Mouse (Mus musculus) embryo, embryonic 11.5 days (tissue): ENCODE results near the gene B3galt1.
A peak's percentile ranks its signal among the peaks of the same experiment; 100 is the strongest.

Experiments
- DNase-seq: peaks from one replicate; pipeline ENCODE4 v3.0.0-alpha.2; 2012; ENCODE audit warnings: low read depth, low spot score

B3galt1 gene

DNA sequence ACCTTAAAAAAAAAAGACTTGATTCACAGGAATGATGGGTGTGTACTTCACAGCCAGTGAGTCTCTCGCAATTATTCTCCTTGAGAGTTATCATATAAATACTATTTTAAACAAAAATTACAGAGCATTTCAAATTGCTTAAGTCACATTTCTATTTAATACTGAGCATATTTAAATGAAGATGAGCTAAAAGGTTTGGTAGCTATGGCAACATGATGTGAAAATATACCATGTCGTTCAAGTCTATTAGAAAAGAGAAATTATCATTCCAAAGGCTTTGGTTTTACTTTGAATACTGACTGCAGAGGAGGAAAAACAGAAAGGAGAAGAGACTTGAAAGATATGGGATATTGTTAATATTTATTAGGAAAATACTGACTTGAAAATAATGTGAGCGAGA is 366.3 kb downstream of the B3galt1 start:
- DNase-seq, result no peak

DNA sequence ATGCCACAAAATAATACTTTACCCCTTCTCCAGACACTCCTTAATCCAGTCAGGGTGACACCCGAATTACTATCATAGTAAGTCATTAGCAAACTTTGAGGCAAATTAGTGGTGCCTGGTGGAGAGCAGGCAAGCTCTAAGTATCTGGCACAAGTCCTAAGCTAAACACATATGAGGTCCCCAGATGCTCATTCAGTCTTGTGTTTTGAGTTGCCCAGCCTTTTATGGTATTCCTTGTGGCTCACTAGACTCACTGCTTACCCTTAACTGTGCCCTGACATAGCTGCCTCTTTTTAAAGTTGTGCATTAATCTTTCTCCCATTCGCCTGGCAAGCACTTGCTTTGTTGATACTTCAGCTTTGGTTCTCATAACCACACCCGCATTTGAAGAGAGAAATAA is 382.7 kb downstream of the B3galt1 start:
- no peak for DNase-seq

DNA sequence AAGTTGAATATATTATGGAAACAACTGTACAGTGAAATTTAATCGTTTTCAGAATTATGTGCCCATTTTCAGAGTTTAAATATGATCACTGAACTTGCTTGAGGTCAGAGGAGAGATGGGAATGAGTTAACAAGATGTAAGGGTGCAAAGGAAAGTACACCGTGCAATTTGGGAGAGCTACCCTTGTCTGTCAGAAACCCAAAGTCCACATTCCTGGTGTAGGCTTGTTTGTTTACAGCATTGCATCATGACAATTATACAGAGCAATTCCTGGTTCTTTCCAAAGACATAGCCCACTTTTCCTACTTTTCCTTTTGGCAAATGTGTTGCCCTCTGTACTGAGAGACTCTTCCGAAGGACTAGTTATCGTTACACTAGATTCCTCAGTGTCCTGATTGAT is 390.5 kb downstream of the B3galt1 start:
- no peak for DNase-seq

DNA sequence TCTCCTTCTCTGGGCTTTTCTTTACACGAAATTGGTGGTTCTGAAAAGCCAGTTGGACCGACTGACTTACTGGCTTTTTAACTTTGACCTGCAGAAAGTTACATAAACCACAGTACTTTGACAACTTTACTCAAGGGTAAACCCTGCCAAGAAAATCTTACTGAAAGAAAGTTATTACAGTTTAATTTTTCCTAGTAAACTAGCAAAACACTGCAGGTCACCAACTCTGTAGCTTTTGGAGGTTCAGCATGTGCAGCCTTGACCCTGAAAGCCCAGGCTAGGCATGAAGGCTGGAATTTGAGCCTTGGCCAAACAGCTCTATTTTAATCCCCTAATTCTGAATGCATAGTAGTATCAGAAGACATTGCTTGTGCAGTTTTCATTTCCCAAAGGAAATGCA is 391.9 kb downstream of the B3galt1 start:
- no peak for DNase-seq

DNA sequence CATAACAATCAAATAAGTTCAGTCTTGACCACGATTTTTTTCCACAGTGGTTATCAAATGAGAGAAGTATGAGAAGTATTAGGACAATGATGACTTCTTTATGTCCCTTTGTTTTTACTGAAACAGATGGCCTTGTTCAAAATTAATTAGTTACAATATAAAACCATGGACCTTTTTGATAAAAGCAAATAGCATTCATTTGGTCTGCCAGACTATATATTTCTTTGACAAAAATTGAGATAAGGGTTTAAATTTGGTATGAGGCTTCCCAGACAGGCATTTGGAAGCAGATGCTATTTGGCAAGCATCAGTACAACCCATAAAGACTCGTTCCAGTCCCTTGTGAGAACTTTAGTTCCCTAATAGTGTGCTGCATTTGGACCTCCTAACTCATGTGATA is 395.0 kb downstream of the B3galt1 start:
- no peak for DNase-seq

DNA sequence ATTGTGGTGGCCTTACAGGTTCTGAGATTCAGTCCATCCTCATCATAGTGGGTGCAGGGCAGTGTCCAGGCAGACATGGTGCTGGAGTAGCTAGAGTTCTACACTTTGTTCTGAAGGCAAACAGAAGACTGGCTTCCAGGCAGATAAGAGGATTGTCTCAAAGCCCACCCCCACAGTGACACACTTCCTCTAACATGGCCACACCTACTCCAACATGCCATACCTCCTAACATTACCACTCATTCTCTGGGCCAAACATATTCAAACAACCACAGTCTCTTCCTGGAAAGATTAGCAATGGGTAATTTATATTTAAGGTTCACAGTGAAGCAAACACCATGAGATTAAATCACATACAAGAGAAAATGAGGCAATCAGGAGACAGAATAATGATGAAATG is 403.1 kb downstream of the B3galt1 start:
- DNase-seq, result no peak

DNA sequence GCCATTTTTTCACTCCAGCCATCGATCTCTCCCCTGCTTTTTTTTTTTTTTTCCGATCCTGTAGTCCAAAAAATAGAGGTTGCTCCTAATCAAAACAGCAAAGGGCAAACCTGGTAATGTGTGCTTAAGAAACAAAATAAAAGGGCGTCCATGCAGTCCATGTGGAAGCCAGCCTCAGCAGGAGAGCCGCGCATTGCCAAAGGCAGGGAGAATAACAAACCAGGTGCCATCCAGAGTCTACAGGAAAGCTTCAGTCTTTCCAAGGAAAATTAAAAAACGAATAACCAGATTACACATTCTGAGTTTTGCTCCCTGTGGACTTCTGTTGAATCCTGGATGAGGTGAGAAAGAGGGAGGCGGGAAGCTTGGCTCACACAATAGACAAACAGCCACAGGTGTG is 405.4 kb downstream of the B3galt1 start:
- DNase-seq, result no peak

DNA sequence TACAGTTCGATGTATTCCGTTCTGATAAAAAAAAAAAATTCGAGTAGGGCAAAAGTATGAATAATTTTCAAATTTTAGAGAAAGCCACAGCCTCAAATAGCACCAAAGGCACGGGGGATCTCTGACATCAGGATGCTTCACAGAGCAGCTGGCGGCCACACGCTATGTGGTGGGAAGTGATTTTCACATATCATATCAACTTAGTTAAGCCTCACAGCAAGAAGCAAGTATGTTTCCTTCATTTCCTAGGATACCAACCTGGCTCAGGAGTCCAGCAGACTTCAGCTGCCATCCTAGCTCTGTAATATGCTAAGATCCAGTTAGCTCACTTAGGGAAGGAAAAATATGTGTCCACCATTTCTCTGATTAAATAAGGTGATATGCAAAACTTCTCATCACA is 405.9 kb downstream of the B3galt1 start:
- DNase-seq, result no peak

DNA sequence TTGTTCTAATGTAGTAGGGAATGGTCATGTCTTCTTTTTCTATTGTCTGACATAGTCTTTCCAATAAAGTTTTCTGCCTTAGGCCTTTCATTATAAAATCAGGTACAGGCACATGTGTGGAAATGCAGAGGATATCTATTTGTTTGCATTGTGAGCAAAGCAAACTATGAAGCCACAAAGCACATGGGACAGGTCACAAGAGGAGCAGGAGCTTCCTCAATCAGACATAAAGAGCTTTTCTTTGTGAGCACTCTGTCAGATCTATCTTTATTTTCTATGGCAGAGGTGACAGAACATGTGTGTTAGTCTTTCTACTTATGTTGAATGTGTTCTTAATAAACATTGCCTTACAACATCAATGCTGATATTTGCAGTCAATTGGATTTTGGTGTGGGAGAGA is 410.1 kb downstream of the B3galt1 start:
- DNase-seq, result no peak

DNA sequence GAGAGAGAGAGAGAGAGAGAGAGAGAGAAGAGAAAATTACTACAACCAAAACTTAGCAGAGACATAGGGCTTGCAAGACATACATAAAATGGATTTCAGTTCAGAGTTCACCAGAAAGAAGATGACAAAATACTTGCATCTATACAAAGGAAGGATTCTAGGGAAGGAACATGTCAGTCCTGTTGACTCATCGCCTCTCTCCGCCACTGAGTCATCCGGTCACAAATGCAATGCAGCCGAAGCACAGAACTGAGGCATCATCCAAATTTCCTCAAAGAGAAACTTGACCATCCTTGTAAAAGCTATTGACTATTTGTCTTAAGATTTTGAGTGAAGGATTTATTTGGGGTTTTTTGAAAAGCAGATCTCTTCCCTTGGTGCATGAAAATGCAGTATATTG is 410.8 kb downstream of the B3galt1 start:
- no peak for DNase-seq

DNA sequence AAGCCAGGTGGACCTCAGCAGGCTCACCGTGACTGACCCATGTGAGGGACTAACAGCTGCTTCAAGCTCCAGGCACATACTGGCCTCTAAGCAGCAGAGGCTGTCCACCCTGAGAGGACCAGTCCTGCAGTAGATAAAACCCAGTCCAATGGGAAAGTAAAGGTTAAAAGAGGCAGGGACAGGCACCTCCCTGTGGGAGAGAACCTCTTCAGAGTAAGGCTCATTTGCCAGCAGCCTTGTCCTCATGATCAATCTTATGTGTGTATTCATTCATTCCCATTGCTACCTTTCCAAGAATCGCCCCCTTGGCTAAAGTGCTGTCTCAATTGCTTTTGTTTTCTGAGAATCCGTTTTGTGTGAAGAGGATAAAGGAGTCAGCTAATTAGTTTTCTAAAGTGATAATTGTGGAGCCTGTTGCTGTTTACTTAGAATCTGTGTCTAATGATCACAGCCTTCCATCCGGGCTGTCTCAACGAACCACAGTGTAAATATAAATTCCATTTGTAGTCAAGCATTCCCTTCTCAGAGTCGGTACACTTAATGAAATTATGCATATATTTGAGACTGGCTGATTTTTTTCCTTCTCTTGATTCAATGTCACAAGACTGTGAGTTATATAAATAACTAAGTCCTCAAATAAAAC is 412.1 kb downstream of the B3galt1 start:
- DNase-seq, result no peak

DNA sequence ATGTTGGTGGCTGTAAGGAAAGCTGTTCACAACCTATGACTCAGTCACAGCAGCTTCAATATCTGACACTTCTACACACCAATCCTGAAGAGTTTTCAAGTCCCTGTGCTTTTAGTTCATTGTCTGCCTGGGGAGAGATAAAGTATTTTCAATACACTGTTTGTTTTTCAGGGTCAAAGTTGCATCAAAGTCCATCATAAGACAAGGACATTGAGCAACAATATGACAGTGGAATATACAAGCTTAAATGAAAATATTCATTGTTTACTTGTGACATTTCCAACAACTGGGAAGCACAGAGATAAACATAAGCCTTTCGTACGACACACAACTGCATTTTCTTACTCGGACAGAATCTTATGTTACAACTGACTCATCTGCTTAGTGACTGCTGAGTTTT is 417.9 kb downstream of the B3galt1 start:
- no peak for DNase-seq

DNA sequence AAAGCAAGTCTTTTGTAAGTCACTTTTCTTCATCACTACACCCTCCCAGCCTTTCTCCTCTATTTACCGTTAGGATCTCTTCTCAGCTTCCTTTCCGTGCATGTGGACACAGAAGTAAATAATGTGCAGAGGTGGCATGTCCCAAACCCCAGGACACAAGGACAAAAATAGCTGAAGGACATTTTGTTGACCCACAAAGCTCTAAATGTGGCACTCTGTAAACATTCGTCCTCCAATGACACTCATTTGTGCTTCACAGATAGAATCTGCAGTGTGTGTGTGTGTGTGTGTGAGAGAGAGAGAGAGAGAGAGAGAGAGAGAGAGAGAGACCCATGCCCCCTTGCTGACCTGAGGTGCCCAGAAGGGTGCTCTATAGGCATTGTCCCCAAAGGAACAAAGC is 419.5 kb downstream of the B3galt1 start:
- DNase-seq, result no peak

DNA sequence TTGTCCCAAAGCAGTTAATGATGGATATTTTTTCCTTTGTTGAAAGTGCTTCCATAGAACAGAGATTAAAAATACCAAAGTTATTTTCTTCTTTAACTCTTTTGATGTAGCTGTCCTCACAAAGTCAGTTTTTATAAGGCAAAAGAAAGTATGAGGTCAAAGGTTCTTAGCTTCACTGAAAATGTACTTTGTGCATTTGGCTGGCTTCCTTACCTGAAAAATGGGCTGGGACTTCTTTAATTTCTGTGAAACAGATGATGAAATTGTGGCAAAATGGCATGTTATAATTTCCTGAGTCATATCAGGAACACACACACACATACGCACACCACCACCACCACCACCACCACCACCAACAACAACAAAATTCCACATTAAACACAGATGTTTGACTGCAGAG is 427.8 kb downstream of the B3galt1 start:
- no peak for DNase-seq

DNA sequence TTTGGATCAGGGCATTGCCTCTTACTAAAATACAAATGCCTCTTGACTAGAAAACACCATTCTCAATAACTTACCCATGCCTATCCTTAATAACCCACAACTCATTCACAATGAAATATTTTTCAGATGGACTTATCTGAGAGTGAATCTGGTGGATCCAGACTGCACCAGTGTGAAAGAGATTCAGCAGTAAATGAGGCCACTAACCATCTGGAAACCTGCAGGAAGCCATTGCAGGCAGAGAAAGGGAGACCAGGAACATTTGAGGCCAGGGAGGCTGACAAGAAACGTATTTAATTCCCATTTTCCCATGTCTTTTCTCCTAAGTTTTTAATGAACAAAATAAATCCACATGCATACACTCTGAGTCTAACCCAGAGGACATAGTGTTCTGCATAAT is 437.4 kb downstream of the B3galt1 start:
- no peak for DNase-seq

DNA sequence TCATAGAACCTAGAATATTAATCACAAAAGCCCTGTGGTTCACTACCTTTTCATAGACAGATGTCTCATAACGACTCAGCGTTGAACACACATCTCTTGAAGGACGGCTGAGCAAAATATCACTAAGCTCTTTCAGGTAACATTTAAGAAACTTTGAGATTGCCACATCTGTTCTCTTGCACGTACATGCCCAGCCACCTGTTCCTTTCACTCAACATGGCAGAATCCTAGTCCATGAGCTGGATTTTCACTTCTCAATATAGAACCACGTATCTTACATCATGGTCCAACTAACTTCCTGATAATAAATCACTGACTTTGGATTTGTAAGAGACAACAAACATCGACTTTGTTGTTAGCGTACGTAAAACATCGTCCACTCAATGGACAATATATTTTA is 439.5 kb downstream of the B3galt1 start:
- DNase-seq, result no peak

DNA sequence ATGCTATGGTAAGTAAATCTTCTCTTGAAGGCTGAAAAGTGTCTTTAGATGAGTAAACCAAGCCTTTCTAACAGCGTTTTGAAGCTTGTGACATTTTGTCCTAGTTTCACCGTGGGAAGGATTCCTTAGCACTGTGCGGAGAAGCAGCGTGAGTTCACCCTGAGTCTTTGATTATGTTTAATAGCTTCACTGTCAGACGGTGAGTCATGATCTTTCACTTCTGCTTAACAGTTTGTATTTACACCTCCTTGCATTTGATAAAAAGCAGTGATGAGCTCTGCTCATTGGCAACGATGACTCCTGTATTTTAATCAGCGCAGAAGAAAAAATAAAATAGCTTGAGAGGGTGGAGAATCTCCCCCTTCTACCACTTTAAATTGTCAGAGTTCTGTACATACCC is 440.0 kb downstream of the B3galt1 start:
- DNase-seq, result no peak

DNA sequence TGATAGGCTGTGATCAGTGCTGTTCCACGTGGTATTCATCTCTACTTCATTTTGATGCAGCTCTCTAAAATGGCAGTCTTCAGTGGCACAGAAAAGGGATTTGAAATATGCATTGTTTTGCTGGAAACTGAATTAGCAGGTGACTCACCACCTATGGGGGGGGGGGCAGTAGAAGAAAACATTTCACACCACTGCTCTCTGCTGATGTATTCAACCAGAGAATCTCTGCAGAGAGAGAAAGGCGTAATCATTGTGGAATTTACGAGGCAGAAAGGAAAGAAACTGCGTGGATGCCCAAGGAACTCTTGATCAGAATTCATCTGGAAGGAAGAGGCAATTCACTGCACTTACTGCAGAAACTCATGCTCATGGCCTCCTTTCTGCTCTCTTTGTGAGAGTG is 445.7 kb downstream of the B3galt1 start:
- DNase-seq, result no peak

DNA sequence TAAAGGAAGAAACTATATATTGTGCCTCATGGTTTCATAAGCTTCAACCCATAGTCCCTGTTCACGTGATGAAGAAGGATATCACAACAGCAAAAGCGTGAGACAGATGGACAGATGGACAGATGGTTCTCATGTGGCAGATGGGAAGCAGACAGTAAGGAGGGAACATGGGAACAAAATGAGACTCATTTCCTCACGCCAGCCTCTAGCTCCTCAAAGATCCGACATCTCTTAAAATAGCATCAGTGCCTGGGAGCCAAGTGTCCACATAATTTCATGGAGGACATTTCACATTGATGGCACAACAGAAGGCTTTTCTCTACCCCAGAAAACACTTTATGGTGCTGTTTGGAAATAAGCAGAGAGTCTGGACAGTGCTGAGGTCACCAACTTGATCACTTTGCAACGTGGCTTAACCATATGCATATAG is 454.6 kb downstream of the B3galt1 start:
- no peak for DNase-seq

DNA sequence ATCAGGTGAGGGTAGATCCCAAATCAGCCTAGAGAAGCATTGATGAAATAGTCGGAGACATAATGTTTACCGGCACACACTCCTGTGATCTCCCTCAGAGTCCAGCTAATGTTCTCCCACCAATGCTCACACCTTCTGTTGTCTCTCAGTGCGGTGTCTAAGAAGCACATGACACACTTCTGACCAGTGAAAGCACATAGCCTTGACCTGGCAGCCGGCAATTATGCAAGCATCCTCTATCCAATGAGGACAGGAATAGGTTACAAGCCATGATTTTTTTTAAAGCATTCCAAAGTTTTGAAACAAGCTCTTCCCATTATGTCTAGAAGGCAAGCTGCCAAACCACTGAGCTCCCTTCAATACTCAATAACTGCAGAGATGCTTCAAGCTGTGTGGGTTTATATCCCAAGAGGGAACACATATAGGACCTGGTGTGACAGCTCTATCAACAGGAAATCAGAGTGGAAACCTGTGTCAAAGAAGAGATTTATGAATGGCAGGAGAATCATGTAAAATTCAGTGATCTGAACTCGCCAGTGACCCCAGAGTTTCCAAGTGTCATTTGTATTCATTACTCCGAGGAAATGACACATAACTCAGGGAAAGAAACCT is 456.0 kb downstream of the B3galt1 start:
- DNase-seq, result peak; percentile 13

DNA sequence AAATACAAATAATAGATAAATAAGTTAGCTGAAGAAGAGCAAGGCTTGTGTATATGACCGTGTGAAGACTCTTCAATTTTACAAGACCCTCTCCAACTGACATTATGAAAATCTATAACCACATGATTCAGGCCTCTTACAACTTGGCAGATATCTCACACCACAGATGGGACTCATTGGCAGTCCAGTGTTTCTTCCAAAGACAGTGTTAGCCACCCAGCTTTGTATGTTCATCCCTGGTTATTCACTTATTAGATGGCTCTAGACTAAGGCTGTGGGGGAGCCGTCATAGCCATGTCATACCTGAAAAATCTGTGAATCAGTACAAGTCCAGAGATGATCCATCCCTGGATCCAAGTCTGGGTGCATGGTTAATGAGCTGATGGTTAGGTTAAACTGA is 463.1 kb downstream of the B3galt1 start:
- DNase-seq, result no peak

DNA sequence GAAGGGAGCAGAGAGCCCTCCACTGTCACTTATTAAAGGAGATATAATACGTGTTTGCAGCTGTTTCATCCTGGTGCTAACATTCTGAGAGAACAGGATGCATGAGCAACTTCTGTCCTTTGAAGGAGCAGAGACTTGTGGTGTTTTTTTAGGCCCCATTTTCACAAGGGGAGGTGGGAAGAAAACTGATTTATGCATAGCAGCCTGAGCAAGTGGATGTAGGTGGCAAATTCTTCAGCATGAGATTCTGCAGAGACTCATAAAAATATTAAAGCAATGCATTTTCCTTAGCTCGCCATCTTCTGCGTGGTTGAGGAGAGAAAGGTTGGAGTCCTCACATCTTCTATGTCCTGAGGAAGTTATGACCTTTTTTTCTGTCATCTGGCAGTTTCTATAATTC is 469.0 kb downstream of the B3galt1 start:
- DNase-seq, result no peak

DNA sequence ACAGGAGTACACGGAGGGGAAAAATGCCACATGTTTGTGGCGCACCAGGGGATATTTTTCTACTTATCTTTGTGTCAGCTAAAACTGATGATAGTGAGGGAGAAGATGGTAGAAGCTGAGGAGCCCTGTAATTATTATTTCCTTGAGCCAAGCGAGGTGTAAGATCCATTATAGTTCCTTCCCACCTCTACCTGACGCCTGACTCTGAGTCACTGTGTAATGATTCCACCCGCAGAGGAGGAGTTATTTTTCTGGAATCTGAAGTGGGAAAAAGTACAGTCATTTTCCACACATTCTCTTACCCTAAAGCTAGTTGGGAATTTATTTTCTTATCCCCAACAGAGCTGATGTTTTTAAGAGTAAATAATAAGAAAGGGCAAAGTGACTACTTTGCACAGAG is 475.1 kb downstream of the B3galt1 start:
- no peak for DNase-seq

DNA sequence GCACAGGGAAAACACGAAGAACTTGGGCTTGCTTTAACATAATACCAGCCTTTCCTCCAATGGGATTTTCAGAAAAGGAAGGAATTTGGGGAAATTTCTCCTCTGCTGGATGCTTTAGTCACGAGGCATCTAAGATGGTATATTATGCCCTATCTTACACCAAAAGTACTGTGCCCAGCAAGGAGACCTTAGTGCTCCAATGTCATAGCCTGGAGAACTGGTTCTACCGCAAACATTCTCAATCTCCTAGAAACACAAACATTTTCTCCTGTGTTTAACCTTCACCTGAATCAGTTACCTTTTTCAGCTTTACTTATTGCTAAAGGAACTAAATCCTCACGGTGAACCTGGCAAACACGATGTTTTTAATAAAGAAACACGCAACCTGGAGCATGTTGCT is 486.8 kb downstream of the B3galt1 start:
- DNase-seq, result no peak
